Mouse (Mus musculus): Measurements from ENCODE around the gene Macrod2. TPM values are rescaled to one million over a fixed set of nuclear protein-coding genes. Genes with fewer than 3 reads are reported as not detected.
A peak's percentile ranks its signal among the peaks of the same experiment; 100 is the strongest.

Gene Macrod2
- polyA plus RNA-seq, 1 experiment from 2014 or later = 31.1 TPM

- no peaks in the 10 kb centered on the region for H3K4me1 ChIP-seq (ENCODE audit: insufficient read depth)
- no peak for ATAC-seq (ENCODE audit: insufficient read depth)
- H3K4me3 ChIP-seq (ENCODE audit: low read depth, low read length) = no peak overlapping the region
- H3K4me2 ChIP-seq = no peak overlapping the region
- 60% methylated on average over 2 of the region's 2 CpGs for WGBS
- no peaks in the 10 kb centered on the region for H3K36me3 ChIP-seq (ENCODE audit: insufficient read depth)
- no peak for TF ChIP-seq CTCF (IDR thresholded peaks at IDR 0.05; ENCODE audit: low read depth)
- H3K27me3 ChIP-seq (ENCODE audit: insufficient read depth, low read length) = no peaks in the 10 kb centered on the region
- H3K9me3 ChIP-seq (ENCODE audit: low read depth, low read length) = peaks cover 7% of the 10 kb centered on the region; the same call in 1 of the 2 replicates
- no peak overlapping the region for H3K9ac ChIP-seq
- peak; percentile 12 for DNase-seq
- no peak overlapping the region for H3K27ac ChIP-seq (ENCODE audit: low read depth)
These were observed 822.4 kb downstream of the Macrod2 start for GRCm38 (mm10) chr2:141217490-141217889.

- Histone ChIP-seq H3K9ac (no peak overlapping the region), H3K27me3 (ENCODE audit: insufficient read depth, low read length) (no peaks in the 10 kb centered on the region), H3K27ac (ENCODE audit: low read depth) (no peak overlapping the region), H3K4me2 (no peak overlapping the region), H3K4me1 (ENCODE audit: insufficient read depth) (no peaks in the 10 kb centered on the region), H3K9me3 (ENCODE audit: low read depth, low read length) (peaks cover 7% of the 10 kb centered on the region; the same call in 1 of the 2 replicates), H3K4me3 (ENCODE audit: low read depth, low read length) (no peak overlapping the region), H3K36me3 (ENCODE audit: insufficient read depth) (no peaks in the 10 kb centered on the region)
- no peak for TF ChIP-seq CTCF (IDR thresholded peaks at IDR 0.05; ENCODE audit: low read depth)
- ATAC-seq (ENCODE audit: insufficient read depth) (no peak), DNase-seq (no peak)
- 72% methylated on average over 3 of the region's 3 CpGs for WGBS
These were observed 822.8 kb downstream of the Macrod2 start for GRCm38 (mm10) chr2:141217925-141218324.

- no peak overlapping the region for H3K27ac ChIP-seq (ENCODE audit: low read depth)
- no peak for TF ChIP-seq CTCF (IDR thresholded peaks at IDR 0.05; ENCODE audit: low read depth)
- no peak overlapping the region for H3K9ac ChIP-seq
- H3K4me1 ChIP-seq (ENCODE audit: insufficient read depth) = no peaks in the 10 kb centered on the region
- H3K4me2 ChIP-seq = no peak overlapping the region
- WGBS = 73% methylated on average over 1 of the region's 1 CpGs
- no peak overlapping the region for H3K4me3 ChIP-seq (ENCODE audit: low read depth, low read length)
- H3K36me3 ChIP-seq (ENCODE audit: insufficient read depth) = no peaks in the 10 kb centered on the region
- no peaks in the 10 kb centered on the region for H3K9me3 ChIP-seq (ENCODE audit: low read depth, low read length)
- no peak for ATAC-seq (ENCODE audit: insufficient read depth)
- no peaks in the 10 kb centered on the region for H3K27me3 ChIP-seq (ENCODE audit: insufficient read depth, low read length)
- DNase-seq = no peak
These were observed 833.7 kb downstream of the Macrod2 start for GRCm38 (mm10) chr2:141228809-141229208.

GRCm38 (mm10) chr2:141229820-141230219, 834.7 kb downstream of the Macrod2 start:
- Histone ChIP-seq H3K4me3 (ENCODE audit: low read depth, low read length) (no peak overlapping the region), H3K36me3 (ENCODE audit: insufficient read depth) (no peaks in the 10 kb centered on the region), H3K9me3 (ENCODE audit: low read depth, low read length) (no peaks in the 10 kb centered on the region), H3K9ac (no peak overlapping the region), H3K27ac (ENCODE audit: low read depth) (no peak overlapping the region), H3K27me3 (ENCODE audit: insufficient read depth, low read length) (no peaks in the 10 kb centered on the region), H3K4me2 (no peak overlapping the region), H3K4me1 (ENCODE audit: insufficient read depth) (no peaks in the 10 kb centered on the region)
- DNase-seq (no peak), ATAC-seq (ENCODE audit: insufficient read depth) (no peak)
- no peak for TF ChIP-seq CTCF (IDR thresholded peaks at IDR 0.05; ENCODE audit: low read depth)
- WGBS = 60% methylated on average over 6 of the region's 6 CpGs

GRCm38 (mm10) chr2:141231011-141231668, 836.0 kb downstream of the Macrod2 start:
- peak overlapping the region; percentile 3; the same call in 1 of the 2 replicates for H3K4me2 ChIP-seq

GRCm38 (mm10) chr2:141234306-141234705, 839.2 kb downstream of the Macrod2 start:
- H3K27me3 ChIP-seq (ENCODE audit: insufficient read depth, low read length) = no peaks in the 10 kb centered on the region
- H3K4me2 ChIP-seq = no peak overlapping the region
- DNase-seq = peak; percentile 50
- no peak overlapping the region for H3K27ac ChIP-seq (ENCODE audit: low read depth)
- no peak overlapping the region for H3K4me3 ChIP-seq (ENCODE audit: low read depth, low read length)
- H3K36me3 ChIP-seq (ENCODE audit: insufficient read depth) = no peaks in the 10 kb centered on the region
- no peak for TF ChIP-seq CTCF (IDR thresholded peaks at IDR 0.05; ENCODE audit: low read depth)
- no peak for ATAC-seq (ENCODE audit: insufficient read depth)
- WGBS = 44% methylated on average over 8 of the region's 8 CpGs
- no peak overlapping the region for H3K9ac ChIP-seq
- H3K4me1 ChIP-seq (ENCODE audit: insufficient read depth) = no peaks in the 10 kb centered on the region
- no peaks in the 10 kb centered on the region for H3K9me3 ChIP-seq (ENCODE audit: low read depth, low read length)

More at GRCm38 (mm10) chr2:141231011-141231668, 836.0 kb downstream of the Macrod2 start:
- Histone ChIP-seq H3K36me3 (ENCODE audit: insufficient read depth) (no peaks in the 10 kb centered on the region), H3K27ac (ENCODE audit: low read depth) (no peak overlapping the region), H3K27me3 (ENCODE audit: insufficient read depth, low read length) (no peaks in the 10 kb centered on the region), H3K9me3 (ENCODE audit: low read depth, low read length) (no peaks in the 10 kb centered on the region), H3K4me1 (ENCODE audit: insufficient read depth) (no peaks in the 10 kb centered on the region), H3K4me3 (ENCODE audit: low read depth, low read length) (no peak overlapping the region), H3K9ac (no peak overlapping the region)
- DNase-seq = peak; percentile 23
- peak; percentile 68; the same call in 1 of the 2 replicates for ATAC-seq (ENCODE audit: insufficient read depth)
- TF ChIP-seq CTCF (IDR thresholded peaks at IDR 0.05; ENCODE audit: low read depth) = no peak
- WGBS = 15% methylated on average over 16 of the region's 16 CpGs

GRCm38 (mm10) chr2:141234724-141235453, 839.8 kb downstream of the Macrod2 start:
- H3K9ac ChIP-seq = no peak overlapping the region
- no peaks in the 10 kb centered on the region for H3K36me3 ChIP-seq (ENCODE audit: insufficient read depth)
- no peak for ATAC-seq (ENCODE audit: insufficient read depth)
- 41% methylated on average over 5 of the region's 5 CpGs for WGBS
- H3K27ac ChIP-seq (ENCODE audit: low read depth) = no peak overlapping the region
- no peaks in the 10 kb centered on the region for H3K27me3 ChIP-seq (ENCODE audit: insufficient read depth, low read length)
- no peak overlapping the region for H3K4me2 ChIP-seq
- DNase-seq = peak; percentile 2
- H3K4me3 ChIP-seq (ENCODE audit: low read depth, low read length) = no peak overlapping the region
- peak; percentile 18; the same call in 1 of the 2 replicates for TF ChIP-seq CTCF (IDR thresholded peaks at IDR 0.05; ENCODE audit: low read depth)
- H3K9me3 ChIP-seq (ENCODE audit: low read depth, low read length) = no peaks in the 10 kb centered on the region
- H3K4me1 ChIP-seq (ENCODE audit: insufficient read depth) = no peaks in the 10 kb centered on the region
